In genomic region chr1:149254141-149254540, GRCm38 (mm10) we compare ENCODE assay signal across 10 mouse cellular contexts.
DNase-seq lines count a peak whose midpoint lies in the region; ATAC-seq and TF ChIP-seq lines count a peak whose summit lies in the region.
"Had no signal": no experiment of that assay in that cellular context is flagged by ENCODE, and none has a peak within 500 bp of the region (broad histone marks: within the 10 kb centered on the region; RNA-seq: fewer than 3 reads in every experiment).

No protein-coding gene starts in this region.

- peak; percentile 63 for TF ChIP-seq CTCF in left cerebral cortex, adult 2 months (IDR thresholded peaks at IDR 0.05)
- peak; percentile 9; the same call in 1 of the 2 replicates for TF ChIP-seq CTCF in cortical plate, adult 2 months (IDR thresholded peaks at IDR 0.05; ENCODE audit: extremely low read depth, insufficient read depth, low read length)

- no peaks in the 10 kb centered on the region for H3K27me3 ChIP-seq in intestine, embryonic 16.5 days (replicated peaks; ENCODE audit: control insufficient read depth, insufficient read depth, low read length)
- H3K27me3 ChIP-seq: liver, embryonic 15.5 days had no signal

- peak; percentile 6 for DNase-seq in adrenal gland, postnatal 10 days
- DNase-seq in adrenal gland, postnatal 4 days (ENCODE audit: low spot score in 2 of 2), result no peak
- DNase-seq in left cerebral cortex, adult 2 months (ENCODE audit: extremely low spot score in 1 of 2, low spot score in 2 of 2), result no peak
- no peak for DNase-seq in left cerebral cortex, postnatal 10 days (ENCODE audit: extremely low spot score in 1 of 2, low spot score in 2 of 2)
- DNase-seq in ES-CJ7 (ENCODE audit: low read depth, low spot score), result peak; percentile 25
- DNase-seq in MN1 (ENCODE audit: low spot score), result no peak
- DNase-seq: thymus, adult 18-20 months had no signal

- no peak overlapping the region for H3K4me3 ChIP-seq in left cerebral cortex, adult 2 months
- no peak overlapping the region for H3K4me3 ChIP-seq in cortical plate, adult 2 months (ENCODE audit: insufficient read depth, low read length)
- no peak overlapping the region for H3K4me3 ChIP-seq in intestine, embryonic 16.5 days (ENCODE audit: low read length)
- H3K4me3 ChIP-seq: liver, embryonic 15.5 days had no signal

- H3K36me3 ChIP-seq in intestine, embryonic 16.5 days (ENCODE audit: control insufficient read depth, insufficient read depth, low read length), result no peaks in the 10 kb centered on the region
- H3K36me3 ChIP-seq: liver, embryonic 15.5 days had no signal

- TF ChIP-seq POLR2A in cortical plate, adult 2 months (IDR thresholded peaks at IDR 0.05; ENCODE audit: extremely low read depth, insufficient read depth, low read length), result no peak

- ATAC-seq in intestine, embryonic 16.5 days, result no peak

- H3K4me1 ChIP-seq in cortical plate, adult 2 months (ENCODE audit: control insufficient read depth, insufficient read depth, low read length), result no peaks in the 10 kb centered on the region
- H3K4me1 ChIP-seq in intestine, embryonic 16.5 days (ENCODE audit: control insufficient read depth, insufficient read depth, low read length), result no peaks in the 10 kb centered on the region
- H3K4me1 ChIP-seq: liver, embryonic 15.5 days had no signal

- H3K9me3 ChIP-seq in intestine, embryonic 16.5 days (ENCODE audit: control insufficient read depth, low read length), result no peaks in the 10 kb centered on the region
- H3K9me3 ChIP-seq: liver, embryonic 15.5 days had no signal

- no peak overlapping the region for H3K9ac ChIP-seq in intestine, embryonic 16.5 days (ENCODE audit: low read depth, low read length)
- H3K9ac ChIP-seq: liver, embryonic 15.5 days had no signal

- WGBS in intestine, embryonic 16.5 days, result 49% methylated on average over 4 of the region's 4 CpGs

- no peak overlapping the region for H3K27ac ChIP-seq in left cerebral cortex, adult 2 months
- H3K27ac ChIP-seq in cortical plate, adult 2 months (ENCODE audit: insufficient read depth, low read length), result no peak overlapping the region
- H3K27ac ChIP-seq in intestine, embryonic 16.5 days (ENCODE audit: low read length), result no peak overlapping the region
- H3K27ac ChIP-seq: liver, embryonic 15.5 days had no signal

- intact Hi-C loops in left cerebral cortex, adult 2 months (cut with DNase I), result loop anchor here (5.0 kb wide), 1 partner anchor 503 kb away; no protein-coding TSS in a partner anchor
- intact Hi-C loops in left cerebral cortex, postnatal 10 days (cut with DNase I), result no loop called here

- no peak overlapping the region for H3K4me2 ChIP-seq in intestine, embryonic 16.5 days (ENCODE audit: low read depth, low read length)
- H3K4me2 ChIP-seq: liver, embryonic 15.5 days had no signal

Comparison
In these comparisons a context has a peak if more than half of its experiments do, and no peak if none do; other contexts are left out.
1. DNase-seq: peak in adrenal gland, postnatal 10 days (single experiment) and ES-CJ7 (single experiment); none in adrenal gland, postnatal 4 days (0 of 2), left cerebral cortex, adult 2 months (0 of 2), left cerebral cortex, postnatal 10 days (0 of 2) and MN1 (single experiment).